Mouse (Mus musculus) erythroblast, adult 5-6 weeks (primary cell): ENCODE measurements around the gene Slc10a3. TPM values are rescaled to one million over a fixed set of nuclear protein-coding genes. Genes with fewer than 3 reads are reported as not detected.
"Not testable (repeated sequence)": the region's sequence is repeated elsewhere in the genome, so short reads cannot be mapped to it uniquely, and the experiment has no call there.

ENCODE experiments used
- ATAC-seq: replicated peaks from 2 replicates; pipeline ENCODE4 v1.8.0; 2016; ENCODE audit warnings: moderate number of reproducible peaks, mild to moderate bottlenecking, moderate TSS enrichment, inconsistent platforms; ENCODE audit not compliant: poor library complexity, low FRiP score, severe bottlenecking
- total RNA-seq, 2 experiments: library from RNA; stranded (forward) in 1 of 2; stranded (reverse) in 1 of 2; fragments of 150-400 nt in 1 of 2; fragments of 200-764, 138-1000 nt in 1 of 2; gene quantifications; 2 replicates each; pipeline versions ENCODE4 v1.2.3 to v1.2.4; 2015 to 2017; ENCODE audit warnings: low replicate concordance in 2 of 2

The Slc10a3 gene
- total RNA-seq (2015; ENCODE audit: low replicate concordance) = 1.9 and 2.1 TPM in 2 replicates
- total RNA-seq (2017; ENCODE audit: low replicate concordance) = 1.8 and 3.0 TPM in 2 replicates

- ATAC-seq = peak; percentile 96
Observed at GRCm38 (mm10) chrX:74372888-74373549, at the start of gene Slc10a3, which contains the start of gene Ubl4a. Gene Slc10a3, minus strand, starts transcription at chrX:74373349. Gene Ubl4a, minus strand, starts transcription at chrX:74373218.

- ATAC-seq = peak; percentile 90
Observed at GRCm38 (mm10) chrX:74413377-74413776, 40.2 kb upstream of the Slc10a3 start.

- ATAC-seq = no peak
Observed at GRCm38 (mm10) chrX:74408340-74408739, 35.2 kb upstream of the Slc10a3 start.

GRCm38 (mm10) chrX:74400136-74400535 lies 27.0 kb upstream of the Slc10a3 start:
- no peak for ATAC-seq

- ATAC-seq = peak; percentile 100
Observed at GRCm38 (mm10) chrX:74392535-74393443, 19.6 kb upstream of the Slc10a3 start, which contains the start of the genes Fam3a and Ikbkg. Gene Fam3a, minus strand, starts transcription at chrX:74393272. Gene Ikbkg, plus strand, starts transcription at chrX:74393290.

GRCm38 (mm10) chrX:74388153-74388552 lies 15.0 kb upstream of the Slc10a3 start:
- no peak for ATAC-seq

GRCm38 (mm10) chrX:74384451-74384850 lies 11.3 kb upstream of the Slc10a3 start:
- peak; percentile 65 for ATAC-seq

- ATAC-seq = peak; percentile 70
Observed at GRCm38 (mm10) chrX:74368209-74368909, 4.8 kb downstream of the Slc10a3 start.

GRCm38 (mm10) chrX:74367512-74367911 lies 5.6 kb downstream of the Slc10a3 start:
- no peak; the same call in 1 of the 2 replicates for ATAC-seq

GRCm38 (mm10) chrX:74359171-74359570 lies 14.0 kb downstream of the Slc10a3 start:
- ATAC-seq = no peak

GRCm38 (mm10) chrX:74357069-74357468 lies 16.1 kb downstream of the Slc10a3 start:
- ATAC-seq = not testable (repeated sequence)

- ATAC-seq = peak; percentile 99
Observed at GRCm38 (mm10) chrX:74353467-74353770, 19.7 kb downstream of the Slc10a3 start, which contains the start of gene Lage3. Gene Lage3, minus strand, starts transcription at chrX:74353618.

- ATAC-seq = peak; percentile 60
Observed at GRCm38 (mm10) chrX:74352645-74353466, 20.3 kb downstream of the Slc10a3 start.

- no peak for ATAC-seq
Observed at GRCm38 (mm10) chrX:74330166-74330930, 42.8 kb downstream of the Slc10a3 start.

GRCm38 (mm10) chrX:74329215-74329671 lies 43.9 kb downstream of the Slc10a3 start:
- no peak for ATAC-seq

- peak; percentile 69; the same call in 1 of the 2 replicates for ATAC-seq
Observed at GRCm38 (mm10) chrX:74328725-74329161, 44.4 kb downstream of the Slc10a3 start, which contains the start of gene Plxna3. Gene Plxna3, plus strand, starts transcription at chrX:74329066.
